Mouse (Mus musculus) small intestine, adult 2 months (tissue): ENCODE measurements around the gene Pter.

Experiments used
- CTCF ChIP-seq: fragments of 200-500 bp; IDR thresholded peaks from 2 replicates; pipeline ENCODE4 v1.5.1; 2012; ENCODE audit warnings: low read depth, mild to moderate bottlenecking, control low read depth, inconsistent platforms, low read length, moderate library complexity, mixed read lengths; ENCODE audit not compliant: insufficient replicate concordance, insufficient read length; ENCODE audit errors: extremely low read depth
- POLR2A ChIP-seq: fragments of 200-500 bp; IDR thresholded peaks from 2 replicates; pipeline ENCODE4 v1.6.1; 2012; ENCODE audit warnings: low read depth, mild to moderate bottlenecking, control low read depth, inconsistent platforms, low read length, moderate library complexity

DNA sequence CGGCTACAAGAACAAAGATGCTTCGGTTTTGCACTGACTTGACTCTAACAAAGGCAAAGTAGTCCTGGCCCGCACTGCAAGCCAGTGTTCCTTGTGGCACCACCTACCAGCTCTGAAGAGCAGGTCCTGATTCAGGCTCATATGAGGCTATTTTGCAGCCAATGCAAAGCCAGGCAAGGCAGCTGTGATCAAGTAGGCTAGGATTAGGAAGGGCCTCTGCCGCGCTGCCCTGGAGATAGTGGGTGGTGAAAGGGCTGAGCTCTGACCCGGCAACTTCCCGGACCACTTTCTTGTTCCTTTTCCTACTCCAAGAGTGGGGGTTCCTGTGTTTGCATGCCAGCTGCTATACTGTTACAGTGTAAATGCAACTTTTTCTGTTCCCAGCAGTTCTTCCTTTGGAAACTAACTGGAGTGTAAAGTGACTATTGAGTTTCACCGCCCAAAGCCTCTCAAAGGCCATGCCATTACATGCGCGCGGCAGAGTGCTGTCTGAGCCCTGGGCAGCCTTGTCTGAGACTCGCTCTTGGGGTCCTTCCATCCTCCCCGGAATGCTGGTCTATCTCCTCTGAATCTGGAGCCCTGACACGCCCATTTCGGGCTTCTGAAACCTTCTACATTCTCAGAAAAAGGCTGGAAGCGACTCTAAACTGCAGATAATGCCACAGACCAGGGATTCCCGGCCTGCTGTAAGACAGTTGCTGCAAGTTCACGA, 85.6 kb downstream of the Pter start:
- TF ChIP-seq POLR2A, result no peak
- TF ChIP-seq CTCF, result no peak
